Mouse (Mus musculus) ES-Bruce4 (cell line): ENCODE measurements around the gene 4930550C14Rik. TPM values are rescaled to one million over a fixed set of nuclear protein-coding genes. Genes with fewer than 3 reads are reported as not detected.
A peak's percentile ranks its signal among the peaks of the same experiment; 100 is the strongest.

Experiments used
- H3K27ac ChIP-seq: 2 replicates; pipeline ENCODE4 v1.5.1; 2012; ENCODE audit warnings: low read length, inconsistent platforms; ENCODE audit not compliant: insufficient read depth
- H3K27me3 ChIP-seq: 2 replicates; pipeline ENCODE4 v1.6.1; 2012; ENCODE audit warnings: mild to moderate bottlenecking, low read length, inconsistent platforms; ENCODE audit not compliant: control insufficient read depth, poor library complexity, insufficient read depth, severe bottlenecking
- H3K36me3 ChIP-seq: 2 replicates; pipeline ENCODE4 v1.6.1; 2012; ENCODE audit warnings: inconsistent platforms, mild to moderate bottlenecking, low read length, moderate library complexity; ENCODE audit not compliant: control insufficient read depth, poor library complexity, insufficient read depth, severe bottlenecking
- H3K4me1 ChIP-seq: one replicate; pipeline ENCODE4 v1.8.1; 2011; ENCODE audit warnings: low read length; ENCODE audit not compliant: control insufficient read depth, insufficient read depth
- H3K4me3 ChIP-seq: 2 replicates; pipeline ENCODE4 v1.5.1; 2011; ENCODE audit warnings: low read depth, mild to moderate bottlenecking, low read length
- H3K9ac ChIP-seq: 2 replicates; pipeline ENCODE4 v1.6.1; 2012; ENCODE audit warnings: low read depth, mild to moderate bottlenecking, inconsistent platforms; ENCODE audit not compliant: poor library complexity, severe bottlenecking
- H3K9me3 ChIP-seq: replicated peaks from 2 replicates; pipeline ENCODE4 v1.6.1; 2012; ENCODE audit warnings: mild to moderate bottlenecking, low read length, inconsistent platforms; ENCODE audit not compliant: control insufficient read depth, poor library complexity, insufficient read depth, severe bottlenecking
- CTCF ChIP-seq: IDR thresholded peaks from one replicate; pipeline ENCODE4 v1.8.1; 2011; ENCODE audit warnings: low read depth, low read length
- EP300 ChIP-seq: IDR thresholded peaks from 2 replicates; pipeline ENCODE4 v1.6.1; 2011; ENCODE audit warnings: low read depth, low read length; ENCODE audit not compliant: insufficient read depth
- POLR2A ChIP-seq: IDR thresholded peaks from one replicate; pipeline ENCODE4 v1.8.1; 2011; ENCODE audit warnings: low read length; ENCODE audit not compliant: insufficient read depth
- polyA plus RNA-seq: library from polyadenylated mRNA; stranded (reverse); fragments of >200 nt; gene quantifications from 2 replicates; pipeline ENCODE4 v1.2.4, GENCODE M21; 2011; ENCODE audit warnings: low read depth; ENCODE audit not compliant: missing spikeins, insufficient read depth, insufficient read length

4930550C14Rik gene
- polyA plus RNA-seq, 1 experiment, result 3.5 TPM

GRCm38 (mm10) chr9:53387431-53387830, 14.7 kb upstream of the 4930550C14Rik start:
- no peaks in the 10 kb centered on the region for H3K36me3 ChIP-seq
- H3K9me3 ChIP-seq, result no peaks in the 10 kb centered on the region
- TF ChIP-seq EP300, result no peak
- no peak for TF ChIP-seq CTCF
- TF ChIP-seq POLR2A, result no peak
- H3K4me1 ChIP-seq, result no peaks in the 10 kb centered on the region
- H3K4me3 ChIP-seq, result no peak overlapping the region
- no peak overlapping the region for H3K27ac ChIP-seq
- no peaks in the 10 kb centered on the region for H3K27me3 ChIP-seq
- no peak overlapping the region for H3K9ac ChIP-seq

- TF ChIP-seq CTCF (no peak), EP300 (no peak), POLR2A (no peak)
- no peak overlapping the region for H3K9ac ChIP-seq
Measured at GRCm38 (mm10) chr9:53389109-53389508, 13.0 kb upstream of the 4930550C14Rik start.

GRCm38 (mm10) chr9:53390136-53390535, 12.0 kb upstream of the 4930550C14Rik start:
- TF ChIP-seq CTCF, result no peak
- no peak for TF ChIP-seq EP300
- no peak for TF ChIP-seq POLR2A
- no peak overlapping the region for H3K9ac ChIP-seq
- no peaks in the 10 kb centered on the region for H3K4me1 ChIP-seq
- H3K9me3 ChIP-seq, result no peaks in the 10 kb centered on the region
- H3K27ac ChIP-seq, result no peak overlapping the region
- no peaks in the 10 kb centered on the region for H3K27me3 ChIP-seq
- H3K36me3 ChIP-seq, result no peaks in the 10 kb centered on the region
- no peak overlapping the region for H3K4me3 ChIP-seq

More at GRCm38 (mm10) chr9:53389109-53389508, 13.0 kb upstream of the 4930550C14Rik start:
- Histone ChIP-seq H3K4me3 (no peak overlapping the region), H3K27ac (no peak overlapping the region), H3K27me3 (no peaks in the 10 kb centered on the region), H3K4me1 (no peaks in the 10 kb centered on the region), H3K9me3 (no peaks in the 10 kb centered on the region), H3K36me3 (no peaks in the 10 kb centered on the region)

DNA sequence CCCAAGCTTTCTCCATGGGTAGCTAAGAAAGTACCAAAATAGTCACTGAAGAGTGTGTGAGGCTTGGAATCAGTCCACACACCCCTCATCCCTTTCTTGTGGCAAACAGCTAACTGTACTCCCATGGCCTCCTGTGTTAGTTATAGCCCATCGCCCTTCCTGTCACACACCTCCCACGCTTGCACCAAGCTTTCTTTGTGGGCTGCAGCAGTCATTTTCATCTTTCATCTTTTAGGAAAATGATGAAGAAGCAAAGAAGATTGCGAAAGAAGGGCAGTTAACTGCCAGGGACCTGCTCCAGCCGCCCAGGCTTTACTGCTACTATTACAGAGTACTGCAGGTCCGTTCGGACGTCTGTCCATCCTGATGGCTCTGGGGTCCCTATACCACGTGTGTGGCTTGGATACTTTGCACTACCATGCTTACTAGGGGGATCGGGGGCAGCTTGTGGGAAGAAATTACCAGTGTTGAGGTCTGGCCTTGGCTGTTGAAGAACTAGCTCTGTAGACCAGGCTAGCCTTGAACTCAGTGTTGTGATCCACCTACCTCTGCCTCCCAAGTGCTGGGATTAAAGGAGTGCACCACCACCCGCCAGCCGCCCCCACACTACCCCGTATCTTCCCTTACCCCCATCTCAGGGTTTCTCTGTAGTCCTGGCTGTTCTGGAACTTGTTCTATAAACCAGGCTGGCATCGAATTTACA, 4.3 kb upstream of the 4930550C14Rik start:
- Histone ChIP-seq H3K36me3 (no peaks in the 10 kb centered on the region), H3K9ac (peak overlapping the region; percentile 59; the same call in 1 of the 2 replicates), H3K4me1 (no peaks in the 10 kb centered on the region), H3K27ac (no peak overlapping the region), H3K9me3 (no peaks in the 10 kb centered on the region), H3K27me3 (no peaks in the 10 kb centered on the region), H3K4me3 (peak overlapping the region; percentile 27)
- TF ChIP-seq POLR2A, result no peak
- no peak for TF ChIP-seq EP300
- TF ChIP-seq CTCF, result no peak

DNA sequence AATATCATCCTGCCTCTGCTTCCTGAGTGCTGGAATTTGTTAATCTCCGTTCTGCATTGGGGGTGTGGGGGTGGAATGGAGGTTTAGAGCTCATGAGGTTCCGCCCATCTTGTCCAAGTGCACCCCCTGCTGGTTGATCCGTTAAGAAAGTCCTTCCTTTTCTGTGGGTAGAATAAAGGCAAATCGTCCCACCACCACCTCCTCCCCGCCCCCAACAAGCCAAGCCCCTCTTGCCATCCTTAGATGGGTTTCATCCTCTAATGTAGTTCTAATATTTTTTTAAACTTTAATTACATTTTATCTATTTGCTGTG, 3.8 kb upstream of the 4930550C14Rik start:
- Histone ChIP-seq H3K4me1 (no peaks in the 10 kb centered on the region), H3K4me3 (peak overlapping the region; percentile 27), H3K27me3 (no peaks in the 10 kb centered on the region), H3K9ac (peak overlapping the region; percentile 59; the same call in 1 of the 2 replicates), H3K9me3 (no peaks in the 10 kb centered on the region), H3K36me3 (no peaks in the 10 kb centered on the region), H3K27ac (no peak overlapping the region)
- no peak for TF ChIP-seq POLR2A
- peak; percentile 65 for TF ChIP-seq CTCF

DNA sequence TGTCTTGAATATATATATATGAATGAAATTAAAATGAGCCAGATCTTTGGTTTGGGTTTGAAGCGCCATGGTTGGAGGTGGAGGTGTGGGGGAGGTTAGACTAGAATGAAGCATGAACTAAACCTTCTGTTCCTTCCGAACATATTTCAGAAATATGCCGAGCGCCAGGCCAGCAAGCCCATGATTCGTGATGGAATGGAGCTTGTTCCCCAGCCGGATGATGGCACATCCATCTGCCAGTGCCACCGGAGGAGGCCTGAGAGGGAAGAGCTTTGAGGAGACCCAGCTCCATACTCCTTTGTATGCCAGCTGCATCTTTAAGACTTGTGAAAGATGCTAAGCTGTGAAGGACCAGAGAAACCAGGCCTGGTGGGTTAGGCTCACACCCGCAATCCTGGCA, 2.6 kb upstream of the 4930550C14Rik start:
- no peaks in the 10 kb centered on the region for H3K27me3 ChIP-seq
- no peak overlapping the region for H3K4me3 ChIP-seq
- no peak overlapping the region for H3K9ac ChIP-seq
- no peaks in the 10 kb centered on the region for H3K4me1 ChIP-seq
- H3K36me3 ChIP-seq, result no peaks in the 10 kb centered on the region
- H3K27ac ChIP-seq, result no peak overlapping the region
- no peaks in the 10 kb centered on the region for H3K9me3 ChIP-seq
- no peak for TF ChIP-seq EP300
- TF ChIP-seq POLR2A, result no peak
- TF ChIP-seq CTCF, result no peak
